Mouse (Mus musculus) gastrocnemius, postnatal 14 days (tissue): ENCODE data around the gene Wdr24. TPM values are rescaled to one million over a fixed set of nuclear protein-coding genes. Genes with fewer than 3 reads are reported as not detected.
"Not testable (repeated sequence)": the region's sequence is repeated elsewhere in the genome, so short reads cannot be mapped to it uniquely, and the experiment has no call there.

ENCODE experiments used
- DNase-seq: peaks from one replicate; pipeline ENCODE4 v3.0.0; 2021; ENCODE audit warnings: mixed read lengths
- intact Hi-C: fragments of 180-260 bp; cut with DNase I; formaldehyde crosslinking; loops from one replicate; pipeline ENCODE4 v1.15.1; 2025; ENCODE audit warnings: low total_unique reads
- microRNA-seq, 2 experiments: library from miRNA; unstranded; fragments of <30 nt; microRNA quantifications; one replicate each; pipeline ENCODE4 v1.2.0; 2021
- total RNA-seq, 2 experiments: library from RNA; stranded (reverse); gene quantifications; 2 replicates each; pipeline ENCODE4 v1.2.3; 2021

Gene Wdr24
- total RNA-seq, 2 experiments from 2014 or later, result 9.1 to 9.2 TPM

- DNase-seq, intact Hi-C loops: not testable (repeated sequence)
These were observed 48.1 kb downstream of the Wdr24 start for GRCm38 (mm10) chr17:25871566-25871965.

GRCm38 (mm10) chr17:25872676-25873075, 49.2 kb downstream of the Wdr24 start:
- DNase-seq, result no peak
- intact Hi-C loops, result no loop called here

GRCm38 (mm10) chr17:25873405-25874147, 50.1 kb downstream of the Wdr24 start:
- no peak for DNase-seq
- intact Hi-C loops, result no loop called here

- intact Hi-C loops, result no loop called here
- DNase-seq, result no peak
These were observed 50.8 kb downstream of the Wdr24 start for GRCm38 (mm10) chr17:25874148-25874720.

- peak; percentile 82 for DNase-seq
- intact Hi-C loops, result no loop called here
These were observed 51.3 kb downstream of the Wdr24 start, which contains the start of gene Mettl26 for GRCm38 (mm10) chr17:25874721-25875170. Mettl26 (plus strand) TSS chr17:25875074.

GRCm38 (mm10) chr17:25875171-25876136, 52.0 kb downstream of the Wdr24 start:
- intact Hi-C loops, result no loop called here
- peak; percentile 92 for DNase-seq

GRCm38 (mm10) chr17:25876347-25876915, 53.0 kb downstream of the Wdr24 start:
- DNase-seq, result no peak
- intact Hi-C loops, result no loop called here

- intact Hi-C loops, result no loop called here
- no peak for DNase-seq
These were observed 53.6 kb downstream of the Wdr24 start for GRCm38 (mm10) chr17:25877025-25877424.

GRCm38 (mm10) chr17:25877741-25878610, 54.5 kb downstream of the Wdr24 start:
- intact Hi-C loops, result no loop called here
- no peak for DNase-seq

Small RNAs within 50 kb of the gene (microRNA-seq; reads per million reads assigned to microRNA genes)
- gene Mir3082 (0 to 0.50 reads per million in 2 experiments), gene Mir6966 (0 to 1.3 reads per million in 2 experiments)

Other genes starting within 250 kb of the Wdr24 start
- 10 to 100 TPM; 13.1 to 13.8 TPM for gene Lmf1, start 244.5 kb upstream of the Wdr24 start, total RNA-seq
- not detected for gene Gng13, start 106.5 kb upstream of the Wdr24 start, total RNA-seq
- gene Chtf18, start 96.2 kb upstream of the Wdr24 start, total RNA-seq, result 1 to 10 TPM; 1.3 to 2.5 TPM
- gene Rpusd1, start 96.0 kb upstream of the Wdr24 start, total RNA-seq, result 1 to 10 TPM; 3.4 to 3.8 TPM
- not detected for gene Mslnl, start 87.6 kb upstream of the Wdr24 start, total RNA-seq
- under 1 TPM in 1 of 2 experiments, not detected in 1; 0.74 TPM for gene Msln, start 69.2 kb upstream of the Wdr24 start, total RNA-seq
- gene Narfl, start 49.9 kb upstream of the Wdr24 start, total RNA-seq, result 10 to 100 TPM; 27.7 to 28.8 TPM
- gene Haghl, start 38.0 kb upstream of the Wdr24 start, total RNA-seq, result 10 to 100 TPM; 13.9 to 16.1 TPM
- not detected for gene Ccdc78, start 37.0 kb upstream of the Wdr24 start, total RNA-seq
- gene Fam173a, start 30.7 kb upstream of the Wdr24 start, total RNA-seq, result 10 to 100 TPM; 36.1 to 37.9 TPM
- gene AC134908.4, start 28.0 kb upstream of the Wdr24 start, total RNA-seq, result not detected
- gene Metrn, start 26.5 kb upstream of the Wdr24 start, total RNA-seq, result 10 to 100 TPM; 46.6 to 60.9 TPM
- gene Fbxl16, start 14.5 kb upstream of the Wdr24 start, total RNA-seq, result 1 to 10 TPM in 1 of 2 experiments, under 1 TPM in 1; 0.95 to 2.2 TPM
- gene Jmjd8, start 5.2 kb downstream of the Wdr24 start, total RNA-seq, result 10 to 100 TPM; 20.3 to 23.6 TPM
- 10 to 100 TPM; 80.2 to 81.3 TPM for gene Stub1, start 9.8 kb downstream of the Wdr24 start, total RNA-seq
- 10 to 100 TPM; 11.7 to 12.0 TPM for gene Rhbdl1, start 13.7 kb downstream of the Wdr24 start, total RNA-seq
- 10 to 100 TPM in 1 of 2 experiments, 1 to 10 TPM in 1; 7.5 to 11.0 TPM for gene Gm20683, start 18.1 kb downstream of the Wdr24 start, total RNA-seq
- 10 to 100 TPM; 38.0 to 47.1 TPM for gene Rhot2, start 21.2 kb downstream of the Wdr24 start, total RNA-seq
- gene Wdr90, start 37.9 kb downstream of the Wdr24 start, total RNA-seq, result 1 to 10 TPM; 1.6 to 2.0 TPM
- 10 to 100 TPM; 52.3 to 73.3 TPM for gene Mcrip2, start 45.1 kb downstream of the Wdr24 start, total RNA-seq
- gene Mettl26, start 51.4 kb downstream of the Wdr24 start, total RNA-seq, result 10 to 100 TPM; 26.1 to 27.7 TPM
- gene Wfikkn1, start 57.2 kb downstream of the Wdr24 start, total RNA-seq, result under 1 TPM; 0.49 to 0.55 TPM
- gene Rab40c, start 96.1 kb downstream of the Wdr24 start, total RNA-seq, result 10 to 100 TPM; 10.1 to 10.3 TPM
- gene Pigq, start 121.3 kb downstream of the Wdr24 start, total RNA-seq, result 10 to 100 TPM; 29.8 to 30.2 TPM
- not detected for gene Nhlrc4, start 121.3 kb downstream of the Wdr24 start, total RNA-seq
- gene A930017K11Rik, start 128.9 kb downstream of the Wdr24 start, total RNA-seq, result not detected
- 1 to 10 TPM; 4.3 to 5.9 TPM for gene Capn15, start 162.2 kb downstream of the Wdr24 start, total RNA-seq
- 10 to 100 TPM; 39.2 to 41.3 TPM for gene Rab11fip3, start 245.9 kb downstream of the Wdr24 start, total RNA-seq